Mouse (Mus musculus) kidney, postnatal 14 days (tissue): Measurements from ENCODE around the gene Trdmt1.

Experiments used
- DNase-seq: peaks from one replicate; pipeline ENCODE4 v3.0.0; 2022; ENCODE audit warnings: mixed read lengths

The Trdmt1 gene

GRCm38 (mm10) chr2:13492927-13493326 lies 51.5 kb downstream of the Trdmt1 start:
- DNase-seq = no peak

GRCm38 (mm10) chr2:13491734-13492133 lies 52.7 kb downstream of the Trdmt1 start, which contains the start of gene Cubn:
Gene Cubn (minus strand): TSS chr2:13491813.
- DNase-seq = peak; percentile 47

- DNase-seq = no peak
Measured at GRCm38 (mm10) chr2:13490480-13490879, 54.0 kb downstream of the Trdmt1 start.

GRCm38 (mm10) chr2:13486470-13486869 lies 58.0 kb downstream of the Trdmt1 start:
- no peak for DNase-seq

- no peak for DNase-seq
Measured at GRCm38 (mm10) chr2:13484566-13484965, 59.9 kb downstream of the Trdmt1 start.

- DNase-seq = no peak
Measured at GRCm38 (mm10) chr2:13480744-13481143, 63.7 kb downstream of the Trdmt1 start.

GRCm38 (mm10) chr2:13479165-13479564 lies 65.3 kb downstream of the Trdmt1 start:
- DNase-seq = no peak

- DNase-seq = no peak
Measured at GRCm38 (mm10) chr2:13470108-13470507, 74.4 kb downstream of the Trdmt1 start.

GRCm38 (mm10) chr2:13469641-13470040 lies 74.8 kb downstream of the Trdmt1 start:
- DNase-seq = no peak

- no peak for DNase-seq
Measured at GRCm38 (mm10) chr2:13466685-13467084, 77.8 kb downstream of the Trdmt1 start.
